Mouse (Mus musculus) embryo, embryonic 10.5 days (tissue): ENCODE data around the gene Gm20772.
"Not testable (repeated sequence)": the region's sequence is repeated elsewhere in the genome, so short reads cannot be mapped to it uniquely, and the experiment has no call there.

ENCODE experiments used
- DNase-seq: peaks from one replicate; pipeline ENCODE4 v3.0.0-alpha.2; 2015; ENCODE audit warnings: low spot score

The Gm20772 gene

GRCm38 (mm10) chrY:17874441-17874840 lies at the start of gene Gm20772, which contains the start of gene Gm20831:
Gm20772 (plus strand) TSS chrY:17874741.
Gm20831 (plus strand) TSS chrY:17874741.
- DNase-seq = not testable (repeated sequence)

- DNase-seq = not testable (repeated sequence)
Measured at GRCm38 (mm10) chrY:17846166-17846565, 28.4 kb upstream of the Gm20772 start, which contains the start of gene Gm21904. Gm21904 (minus strand) TSS chrY:17846266.
